Mouse (Mus musculus): ENCODE measurements around the gene Rhox7a.
"Not testable (repeated sequence)": the region's sequence is repeated elsewhere in the genome, so short reads cannot be mapped to it uniquely, and the experiment has no call there.

Gene Rhox7a

DNA sequence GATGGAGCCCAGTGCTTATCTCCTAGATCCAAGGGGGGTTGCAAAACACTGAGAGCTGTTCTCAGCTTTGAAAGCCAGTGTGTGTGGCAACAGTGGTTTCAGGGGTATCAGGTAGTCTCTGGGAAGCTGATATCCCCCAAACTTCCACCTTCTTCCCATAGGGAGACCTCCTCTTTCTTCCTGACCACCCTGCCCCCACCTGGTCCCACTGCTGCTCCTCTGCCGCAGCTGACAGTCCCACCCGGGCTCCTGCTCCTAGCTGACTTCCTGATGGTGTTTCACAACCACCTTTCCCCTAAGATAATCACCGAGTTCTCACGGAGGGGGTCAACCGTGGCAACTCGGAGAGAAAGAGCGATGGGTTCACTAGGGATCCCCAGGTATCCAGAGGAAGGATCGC, at the start of gene Rhox7a:
Rhox7a (plus strand) TSS at position 301 of the 400 bp plus-strand sequence.
- not testable (repeated sequence) for DNase-seq

DNA sequence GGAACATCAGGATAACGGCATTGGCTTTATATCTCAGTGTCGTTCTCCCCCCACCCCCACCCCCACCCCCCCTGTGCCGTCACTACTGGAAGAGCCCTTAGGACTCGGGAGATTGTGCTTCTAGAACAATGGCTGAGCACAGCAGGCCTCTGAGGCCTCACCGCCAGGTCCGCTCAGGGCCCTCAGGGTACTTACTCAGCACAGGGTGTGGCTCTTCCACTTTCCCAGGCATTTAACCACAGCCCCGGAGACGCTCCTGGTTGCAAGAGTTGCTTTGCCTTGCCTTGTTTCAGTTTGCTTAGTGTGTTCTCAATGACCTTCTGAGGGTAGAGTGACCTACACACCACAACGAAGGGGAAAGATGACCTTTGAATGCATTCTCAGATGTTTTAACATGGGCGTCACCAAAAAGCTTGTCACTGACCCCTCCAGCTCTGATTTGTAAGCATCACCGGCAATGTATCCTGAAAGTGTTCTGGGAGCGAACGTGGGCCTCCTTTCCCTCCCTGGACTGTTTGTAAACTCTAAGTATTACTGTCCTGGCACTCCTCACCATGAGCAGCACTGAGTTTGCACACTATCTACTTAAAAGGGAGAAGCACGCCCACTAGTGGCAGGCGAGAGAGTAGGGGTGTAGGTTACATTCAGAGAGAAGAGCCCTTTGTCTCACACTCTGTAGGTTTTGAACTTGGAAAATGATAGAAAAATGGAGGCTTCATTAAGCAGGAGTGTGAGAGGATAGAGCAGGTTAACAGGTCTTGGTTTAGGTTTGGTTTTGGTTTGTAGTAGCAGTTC, 24.0 kb upstream of the Rhox7a start:
- DNase-seq, result no peak

DNA sequence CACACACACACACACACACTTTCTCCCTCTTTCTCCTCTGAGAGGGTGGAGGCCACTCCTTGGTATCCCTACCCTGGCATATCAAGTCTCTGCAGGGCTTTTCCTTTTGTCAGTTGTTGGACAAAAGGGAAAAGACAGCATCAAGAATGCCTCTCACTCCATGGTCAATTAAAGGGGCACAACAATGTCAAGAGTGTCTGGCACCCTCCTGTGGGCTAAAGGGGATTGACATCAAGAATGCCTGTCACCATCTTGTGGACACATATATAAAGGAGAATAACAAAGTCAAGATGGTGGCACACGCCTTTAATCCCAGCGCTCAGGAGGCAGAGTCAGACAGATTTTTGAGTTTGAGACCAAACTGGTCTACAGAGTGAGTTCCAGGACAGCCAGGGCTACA, 22.1 kb upstream of the Rhox7a start:
- no peak for DNase-seq

DNA sequence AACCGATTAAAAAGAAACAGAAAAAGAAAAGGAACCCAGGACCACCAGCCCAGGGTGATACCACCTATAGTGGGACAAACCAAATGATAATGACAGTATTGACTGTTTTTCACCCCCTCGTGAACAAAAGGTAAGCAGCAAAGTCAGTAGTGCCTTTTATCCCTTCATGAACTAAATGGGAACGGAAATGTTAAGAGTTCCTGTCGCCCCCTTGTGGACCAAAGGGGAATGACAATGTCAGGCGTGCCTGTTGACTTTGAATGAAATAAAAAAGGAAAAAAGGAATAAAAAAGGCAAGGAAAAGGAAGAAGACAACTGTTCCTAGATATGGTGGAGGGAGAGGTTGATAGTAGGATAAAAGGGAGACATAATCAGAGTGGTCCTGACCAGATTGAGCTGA, 20.3 kb upstream of the Rhox7a start:
- peak in 1 of 2 experiments; percentile 17 for DNase-seq

DNA sequence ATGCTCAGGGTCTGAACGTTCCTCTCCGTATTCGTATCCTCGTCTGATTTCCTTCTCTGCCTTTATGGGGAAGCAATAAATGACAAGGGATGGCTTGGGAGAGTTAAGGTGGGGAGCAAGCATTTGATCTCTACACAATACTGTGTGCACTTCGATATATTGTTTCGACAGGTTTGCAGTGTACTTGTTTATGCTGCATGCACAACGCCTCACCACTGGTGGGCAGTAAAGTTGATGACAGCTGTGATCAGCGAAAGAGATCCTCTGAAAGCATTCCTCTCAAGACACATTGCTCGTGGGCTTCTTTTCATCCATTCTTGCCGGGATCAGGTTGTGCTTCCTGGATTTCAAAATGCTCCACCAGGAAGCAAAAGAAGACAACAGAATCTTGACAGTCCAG, 15.8 kb upstream of the Rhox7a start:
- no peak for DNase-seq

DNA sequence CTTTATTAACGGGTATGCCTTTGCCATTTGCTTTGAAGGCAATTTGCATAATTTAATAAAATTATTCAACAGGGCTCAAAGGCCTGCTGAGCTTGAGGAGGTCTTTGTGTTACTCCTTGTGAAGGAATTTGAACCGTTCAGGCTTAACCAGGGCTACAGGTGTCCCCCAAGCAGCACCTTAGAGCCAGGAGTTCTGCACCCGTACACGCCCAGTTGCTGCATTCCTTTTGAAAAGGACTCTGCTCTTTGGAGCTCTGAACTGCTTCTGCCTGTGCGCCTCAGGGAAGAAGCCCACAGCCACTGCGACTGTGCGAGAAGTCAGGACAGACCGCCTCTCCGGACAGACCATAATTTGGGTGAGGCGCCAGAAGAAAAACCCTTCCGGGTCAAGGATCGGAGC, 4.9 kb upstream of the Rhox7a start, which contains the start of gene Rhox6:
Rhox6 (plus strand) TSS at position 301 of the 400 bp plus-strand sequence.
- DNase-seq, result not testable (repeated sequence)

DNA sequence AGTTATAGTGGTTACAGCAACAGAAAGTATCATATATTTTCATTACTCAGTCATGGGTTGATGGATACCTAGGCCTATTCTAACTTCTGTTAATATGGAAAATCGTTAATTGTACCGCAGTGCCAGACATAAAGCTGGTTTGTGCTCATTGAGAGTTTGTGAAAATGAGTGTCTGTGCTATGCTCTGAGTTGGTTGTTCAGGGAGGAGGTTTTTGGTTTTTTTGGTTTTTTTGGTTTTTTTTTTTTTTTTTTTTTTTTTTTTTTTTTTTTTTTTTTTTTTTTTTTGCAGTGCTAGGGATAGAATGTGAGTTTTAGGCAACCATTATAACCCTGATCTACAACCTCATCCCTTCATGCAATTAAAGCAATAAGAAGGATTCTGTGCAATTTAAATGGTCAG, 40.2 kb downstream of the Rhox7a start:
- no peak for DNase-seq

DNA sequence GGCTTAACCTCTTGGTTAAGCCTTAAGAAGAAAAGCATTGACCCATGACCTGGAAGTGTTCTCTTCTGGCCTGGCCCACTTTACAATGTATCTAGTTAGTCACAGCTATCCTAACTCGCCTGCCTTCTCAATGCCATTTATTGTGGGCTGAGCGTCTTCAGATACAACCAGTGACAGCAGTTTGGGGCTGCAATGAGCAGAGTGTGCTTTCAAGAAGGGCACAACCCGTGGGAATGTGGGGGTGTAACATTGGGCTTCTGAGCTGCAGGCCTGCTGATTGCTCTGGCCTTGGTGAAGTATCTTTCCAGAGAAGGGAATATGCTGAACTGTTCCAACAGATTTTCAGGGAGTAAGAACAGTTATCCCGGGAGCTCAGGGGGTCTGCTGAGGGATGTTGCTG, 47.4 kb downstream of the Rhox7a start, which contains the start of gene Rhox8:
Rhox8 (minus strand) TSS at position 101 of the 400 bp plus-strand sequence.
- no peak for DNase-seq

Measured in lung, postnatal 4 days (tissue).